Mouse (Mus musculus) naive thymus-derived CD4-positive, alpha-beta T cell, adult 2 months (primary cell): ENCODE measurements at regions not wholly inside any gene's neighbourhood (a gene's known extent, or its start where the extent isn't known, plus 50 kb on each side); places are given as distances from the start of the nearest gene placed in this dataset.
"Not testable (repeated sequence)": the region's sequence is repeated elsewhere in the genome, so short reads cannot be mapped to it uniquely, and the experiment has no call there.

Source experiments
- DNase-seq: peaks from one replicate; pipeline ENCODE4 v3.0.0-alpha.2; 2011; ENCODE audit warnings: low read depth

GRCm38 (mm10) chr8:96586129-96586528 lies 697.8 kb upstream of the Got2 start:
- DNase-seq, result no peak

DNA sequence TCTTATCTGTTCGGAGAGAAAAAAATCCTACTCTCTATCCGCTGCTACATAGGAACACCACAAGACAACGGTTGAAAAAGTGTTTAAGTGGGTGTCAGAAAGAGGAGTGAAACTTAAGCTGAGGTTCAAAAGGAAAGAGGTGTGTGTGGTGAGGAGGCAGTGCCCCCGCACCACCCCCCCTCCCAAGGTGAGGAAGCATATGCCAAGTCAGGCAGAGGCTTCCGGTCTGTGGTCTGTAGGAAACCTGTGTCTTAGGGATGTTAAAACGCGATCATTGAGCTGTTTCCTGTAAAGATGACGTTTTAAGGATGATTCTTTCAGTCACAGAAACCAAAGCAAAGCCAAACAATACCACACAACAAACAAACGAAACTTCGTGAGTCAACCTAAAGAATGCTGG lies 664.2 kb upstream of the Got2 start:
- peak; percentile 30 for DNase-seq

- no peak for DNase-seq
Measured at GRCm38 (mm10) chr8:96550408-96550807, 662.1 kb upstream of the Got2 start.

GRCm38 (mm10) chr8:96548663-96549062 lies 660.3 kb upstream of the Got2 start:
- no peak for DNase-seq

DNA sequence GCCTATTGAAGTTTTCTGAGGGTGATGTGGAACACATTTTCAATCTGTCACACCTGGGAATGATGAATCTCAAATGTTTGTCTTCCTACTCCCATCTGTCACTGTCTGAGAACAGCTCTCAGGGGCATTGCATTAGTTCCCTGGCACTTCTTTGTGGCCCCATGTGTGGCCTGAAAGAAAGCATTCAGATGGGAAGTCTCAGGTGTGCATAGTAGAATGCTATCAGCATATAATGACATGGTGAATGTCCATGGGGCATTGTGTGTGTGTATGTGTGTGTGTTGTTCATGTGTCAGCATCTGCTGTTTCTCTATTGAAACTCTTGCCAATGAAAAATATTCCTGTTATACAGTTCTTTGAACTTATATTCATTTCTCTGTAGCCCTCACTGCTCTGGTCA lies 659.8 kb upstream of the Got2 start:
- DNase-seq, result no peak

GRCm38 (mm10) chr8:96542215-96542614 lies 653.9 kb upstream of the Got2 start:
- no peak for DNase-seq

GRCm38 (mm10) chr8:96498854-96499253 lies 610.5 kb upstream of the Got2 start:
- DNase-seq, result no peak

GRCm38 (mm10) chr8:96495406-96495805 lies 607.1 kb upstream of the Got2 start:
- no peak for DNase-seq

DNA sequence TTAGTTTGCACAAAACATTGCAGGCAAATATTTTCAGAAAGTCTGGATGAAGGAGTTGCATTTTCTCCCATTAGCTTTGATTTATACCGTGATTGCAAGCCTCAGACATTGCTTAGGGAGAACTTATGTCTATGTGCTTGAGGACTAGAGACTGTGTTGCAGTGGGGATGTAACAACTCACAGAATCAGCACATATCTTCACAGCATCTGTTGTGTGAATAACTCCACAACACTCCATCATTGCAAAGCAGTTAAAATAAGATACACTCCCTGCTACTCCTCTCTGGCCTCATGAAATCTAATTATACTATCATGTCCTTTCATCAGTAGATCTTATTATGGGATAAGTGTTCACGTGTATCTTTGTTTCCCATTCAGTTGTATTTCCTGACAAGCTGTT lies 601.5 kb upstream of the Got2 start:
- no peak for DNase-seq

DNA sequence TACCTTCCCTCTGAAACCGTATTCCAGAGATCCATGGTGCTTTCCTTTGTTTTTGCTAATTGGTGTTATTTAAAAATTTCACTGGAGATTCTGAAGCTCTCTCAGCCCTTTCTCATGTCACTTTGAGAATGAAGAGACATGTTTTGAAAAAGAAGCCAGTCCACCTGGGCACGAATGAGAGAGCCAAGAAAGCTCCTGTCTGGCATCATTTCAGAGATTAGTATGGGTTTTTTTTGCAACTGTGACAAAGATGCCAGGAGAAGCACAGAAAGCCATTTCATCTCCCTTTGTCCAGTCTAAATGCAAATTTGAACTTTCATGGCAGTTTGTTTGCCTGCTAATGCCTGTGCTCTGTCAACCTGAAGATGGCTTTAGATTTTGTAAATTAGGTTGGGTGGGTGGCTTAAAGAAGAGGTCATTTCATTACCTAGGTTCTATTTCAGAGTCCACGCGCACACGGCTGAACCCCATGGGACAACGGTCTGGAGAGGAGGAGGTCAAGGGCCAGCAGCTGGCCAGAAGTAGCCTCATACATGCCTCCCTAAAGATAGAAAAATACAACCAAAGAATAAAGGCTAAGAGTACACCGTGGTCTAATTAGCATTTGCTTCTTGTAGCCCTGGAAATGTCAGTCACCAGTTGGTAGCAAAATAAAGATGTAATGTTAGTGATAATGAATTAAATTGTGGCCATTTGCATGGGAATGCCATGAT lies 600.5 kb upstream of the Got2 start:
- DNase-seq, result no peak

- DNase-seq, result no peak
Measured at GRCm38 (mm10) chr8:96455915-96456314, 567.6 kb upstream of the Got2 start.

- DNase-seq, result no peak
Measured at GRCm38 (mm10) chr8:96455336-96455735, 567.0 kb upstream of the Got2 start.

DNA sequence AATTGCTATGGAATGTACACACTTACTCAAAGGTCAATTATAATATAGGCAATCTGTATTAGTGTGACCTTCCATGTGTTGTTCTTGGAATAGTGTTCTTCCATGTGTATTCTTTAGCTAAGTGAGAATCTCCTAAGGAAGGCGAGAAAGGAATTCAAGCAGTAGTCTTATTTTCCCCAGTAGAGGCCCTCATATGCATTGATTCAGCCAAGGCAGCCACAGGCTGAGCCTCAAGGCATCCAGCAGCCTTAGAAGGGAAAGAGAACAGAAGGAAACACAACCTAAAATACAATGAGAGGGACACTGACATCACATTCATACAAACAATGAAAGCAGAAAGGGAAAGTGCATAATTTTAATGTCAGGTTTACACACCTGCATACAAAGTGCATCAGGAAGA lies 541.4 kb upstream of the Got2 start:
- DNase-seq, result no peak

GRCm38 (mm10) chr8:96426900-96427299 lies 538.6 kb upstream of the Got2 start:
- no peak for DNase-seq

DNA sequence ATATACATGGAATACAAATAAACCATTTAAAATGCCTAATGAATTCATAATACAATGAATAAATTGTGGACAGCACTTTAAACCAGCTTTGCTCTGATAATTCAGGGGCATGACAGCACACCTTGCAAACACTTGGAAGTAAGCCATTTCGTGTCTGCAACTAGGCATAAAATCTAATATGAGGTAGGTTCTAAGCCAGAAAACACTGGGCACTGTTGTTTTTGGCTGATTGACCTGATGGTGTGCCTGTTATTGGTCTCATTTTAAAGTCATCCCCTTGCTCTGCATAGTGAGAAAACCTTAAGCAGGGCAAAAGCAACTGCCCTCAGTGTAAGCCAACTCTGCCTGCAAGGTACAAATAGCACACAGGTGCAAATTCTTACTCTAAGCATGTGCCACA lies 521.3 kb upstream of the Got2 start:
- no peak for DNase-seq

DNA sequence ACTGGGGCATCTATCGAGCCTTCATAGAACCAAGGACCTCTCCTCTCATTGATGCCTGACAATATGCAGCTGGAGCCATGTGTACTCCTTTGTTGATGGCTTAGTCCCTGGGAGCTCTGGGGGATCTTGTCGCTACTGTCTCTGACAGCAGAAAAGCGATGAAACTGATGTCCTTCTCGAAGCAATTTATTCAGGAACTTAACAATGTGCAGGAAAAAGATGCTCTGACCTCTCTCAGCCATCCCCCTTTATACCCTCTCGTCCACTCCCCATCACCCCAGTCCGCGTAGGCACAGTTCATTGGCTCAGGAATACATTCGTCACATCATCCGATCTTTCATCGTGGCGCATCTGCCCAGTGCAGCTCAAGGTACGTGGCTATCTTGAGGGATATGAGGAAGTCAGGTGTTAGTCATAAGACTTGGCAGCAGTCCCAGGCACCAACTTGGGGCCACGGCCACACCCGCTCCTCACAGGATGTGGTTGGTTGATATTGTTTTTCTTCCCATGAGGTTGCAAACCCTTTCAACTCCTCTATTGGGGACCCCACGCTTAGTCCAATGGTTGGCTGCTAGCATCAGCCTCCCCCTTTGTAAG lies 516.3 kb upstream of the Got2 start:
- no peak for DNase-seq

GRCm38 (mm10) chr8:96403669-96404068 lies 515.3 kb upstream of the Got2 start:
- no peak for DNase-seq

DNA sequence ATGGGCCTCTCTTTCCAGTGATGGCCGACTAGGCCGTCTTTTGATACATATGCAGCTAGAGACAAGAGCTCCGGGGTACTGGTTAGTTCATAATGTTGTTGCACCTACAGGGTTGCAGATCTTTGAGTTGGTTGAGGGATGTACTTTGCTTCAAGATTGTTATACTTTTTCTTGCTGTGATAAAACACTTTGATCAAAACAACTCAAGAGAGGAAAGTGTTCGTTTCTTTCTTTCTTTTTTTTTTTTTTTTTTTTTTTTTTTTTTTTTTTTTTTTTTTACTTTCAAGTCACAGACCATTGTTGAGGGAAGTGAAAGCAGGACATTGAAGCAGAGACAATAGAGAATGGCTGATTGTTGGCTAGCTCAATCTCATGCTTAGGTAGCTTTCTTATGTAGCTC lies 511.0 kb upstream of the Got2 start:
- DNase-seq, result not testable (repeated sequence)

GRCm38 (mm10) chr8:96393024-96393423 lies 504.7 kb upstream of the Got2 start:
- no peak for DNase-seq

GRCm38 (mm10) chr8:96389251-96389650 lies 500.9 kb upstream of the Got2 start:
- DNase-seq, result no peak

- no peak for DNase-seq
Measured at GRCm38 (mm10) chr8:96370500-96370899, 482.2 kb upstream of the Got2 start.

GRCm38 (mm10) chr8:96362853-96363445 lies 474.6 kb upstream of the Got2 start:
- DNase-seq, result no peak

DNA sequence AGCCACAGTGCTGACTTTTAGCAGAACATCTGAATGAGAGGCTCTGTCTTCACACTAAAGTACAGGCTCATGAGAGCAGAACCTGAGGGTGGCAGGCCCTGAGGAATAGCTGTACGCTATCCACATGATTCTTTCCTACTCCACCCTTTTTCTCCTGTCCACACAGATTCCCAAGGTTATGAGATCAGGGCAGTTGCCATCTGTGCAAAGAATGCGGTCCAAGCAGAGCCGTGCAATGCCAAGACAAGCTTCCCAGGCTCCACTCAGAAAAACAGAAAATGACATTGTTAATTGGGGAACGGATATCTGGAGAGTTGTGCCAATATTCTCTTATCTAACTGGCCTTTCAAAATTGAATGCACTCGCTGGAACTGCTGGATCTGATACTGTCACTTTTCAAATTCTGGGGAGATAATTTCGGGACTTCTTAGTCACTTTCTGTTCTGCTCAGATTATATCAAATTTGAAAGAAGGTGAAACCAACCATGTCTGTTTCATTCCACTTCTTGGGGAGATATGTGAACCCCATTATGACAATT lies 462.3 kb upstream of the Got2 start:
- no peak for DNase-seq
